Mouse (Mus musculus): ENCODE data around the gene Ccdc28b.

DNA sequence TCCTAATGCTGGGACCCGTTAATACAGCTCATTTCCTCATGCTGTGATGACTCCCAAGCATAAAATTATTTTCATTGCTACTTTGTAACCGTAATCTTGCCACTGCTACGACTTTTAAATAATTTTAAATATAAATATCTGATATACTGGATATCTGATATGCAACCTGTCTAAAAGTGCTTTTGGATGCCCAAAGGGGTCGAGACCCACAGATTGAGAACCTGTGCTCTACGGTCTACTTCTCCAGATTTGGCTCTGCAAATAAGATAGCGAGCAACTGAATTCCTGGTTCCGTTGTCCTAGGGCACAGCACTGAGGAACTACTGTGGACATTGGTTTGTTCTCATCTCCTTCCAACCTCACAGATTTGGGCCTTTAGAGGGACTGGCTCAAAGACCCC, 46.1 kb downstream of the Ccdc28b start:
- TF ChIP-seq CTCF (IDR thresholded peaks at IDR 0.05 in 2 of 3, conservative IDR thresholded peaks at IDR 0.05 in 1 of 3; ENCODE audit: control insufficient read depth in 1 of 3, insufficient read depth in 1 of 3, low read depth in 2 of 3, low read length in 3 of 3, poor library complexity in 1 of 3, severe bottlenecking in 1 of 3) (no peak), ZC3H11A (IDR thresholded peaks at IDR 0.05; ENCODE audit: low read depth, low read length) (no peak)

Measured in MEL (cell line).